Mouse (Mus musculus) heart, embryonic 15.5 days (tissue): ENCODE measurements around the gene Des. TPM values are rescaled to one million over a fixed set of nuclear protein-coding genes. Genes with fewer than 3 reads are reported as not detected.

ENCODE experiments used
- ATAC-seq: fragments of 200-750 bp; cut with Nextera tagmentation; replicated peaks from 2 replicates; pipeline ENCODE4 v1.8.0; 2017; ENCODE audit warnings: low read depth, moderate TSS enrichment; ENCODE audit not compliant: insufficient number of reproducible peaks, insufficient read depth, low FRiP score
- H3K27ac ChIP-seq: fragments of 300-500 bp; sonication (generic); 2 replicates; pipeline ENCODE4 v1.5.1; 2015; ENCODE audit warnings: mild to moderate bottlenecking, inconsistent platforms
- H3K27me3 ChIP-seq: fragments of 300-500 bp; sonication (generic); 2 replicates; pipeline ENCODE4 v1.6.1; 2015; ENCODE audit warnings: inconsistent platforms
- H3K36me3 ChIP-seq: fragments of 300-500 bp; sonication (generic); 2 replicates; pipeline ENCODE4 v1.6.1; 2015; ENCODE audit warnings: mild to moderate bottlenecking, inconsistent platforms
- H3K4me1 ChIP-seq: fragments of 300-500 bp; sonication (generic); replicated peaks from 2 replicates; pipeline ENCODE4 v1.6.1; 2015; ENCODE audit warnings: inconsistent platforms
- H3K4me2 ChIP-seq: fragments of 300-500 bp; sonication (generic); 2 replicates; pipeline ENCODE4 v1.6.1; 2015; ENCODE audit warnings: inconsistent platforms, mild to moderate bottlenecking, moderate library complexity
- H3K4me3 ChIP-seq: fragments of 300-500 bp; sonication (generic); 2 replicates; pipeline ENCODE4 v1.5.1; 2015; ENCODE audit warnings: mild to moderate bottlenecking, inconsistent platforms
- H3K9ac ChIP-seq: fragments of 300-500 bp; sonication (generic); 2 replicates; pipeline ENCODE4 v1.6.1; 2015; ENCODE audit warnings: mild to moderate bottlenecking, inconsistent platforms
- H3K9me3 ChIP-seq: fragments of 300-500 bp; sonication (generic); replicated peaks from 2 replicates; pipeline ENCODE4 v1.6.1; 2016; ENCODE audit warnings: inconsistent platforms
- WGBS: fragments of 180-500 bp; shearing (Covaris S2); methylation state at CpG from one replicate; pipeline ENCODE4 v1.1.7; 2015; ENCODE audit warnings: mixed read lengths; 5-methylcytosine and 5-hydroxymethylcytosine counted together
- polyA plus RNA-seq: library from polyadenylated mRNA; unstranded; fragments of >200 nt; fragmentation: Nextera tagmentation; extraction: Ambion mirVana; gene quantifications from 2 replicates; pipeline ENCODE4 v1.2.1, GENCODE M21; 2015

Gene Des
- polyA plus RNA-seq, 1 experiment from 2014 or later, result 419 TPM

DNA sequence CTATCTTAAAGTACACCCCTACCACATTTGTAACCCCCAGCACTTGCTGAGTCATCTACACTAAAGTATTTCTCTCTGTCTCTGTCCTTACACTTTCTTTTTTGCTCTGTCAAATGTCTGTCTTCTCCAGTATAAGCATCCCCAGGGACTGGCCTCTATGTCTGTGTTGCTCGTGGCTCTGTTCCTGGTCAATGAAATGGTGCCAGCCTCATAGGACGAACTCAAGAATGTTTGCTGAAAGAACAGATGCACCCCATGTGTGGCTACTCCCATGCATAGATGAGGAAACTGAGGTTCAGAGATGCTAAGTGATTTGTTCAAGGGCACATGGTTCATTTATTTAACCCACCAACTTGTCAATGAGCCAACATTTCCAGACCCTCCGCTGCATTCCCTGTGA lies 12.3 kb downstream of the Des start:
- Histone ChIP-seq H3K36me3 (no peaks in the 10 kb centered on the region; the same call in 1 of the 2 replicates), H3K4me3 (no peak overlapping the region), H3K9ac (no peak overlapping the region), H3K9me3 (no peaks in the 10 kb centered on the region), H3K27me3 (peaks cover 17% of the 10 kb centered on the region), H3K27ac (no peak overlapping the region), H3K4me2 (no peak overlapping the region), H3K4me1 (peaks cover 44% of the 10 kb centered on the region)
- 81% methylated on average over 3 of the region's 3 CpGs for whole genome bisulfite sequencing
- no peak for ATAC-seq

DNA sequence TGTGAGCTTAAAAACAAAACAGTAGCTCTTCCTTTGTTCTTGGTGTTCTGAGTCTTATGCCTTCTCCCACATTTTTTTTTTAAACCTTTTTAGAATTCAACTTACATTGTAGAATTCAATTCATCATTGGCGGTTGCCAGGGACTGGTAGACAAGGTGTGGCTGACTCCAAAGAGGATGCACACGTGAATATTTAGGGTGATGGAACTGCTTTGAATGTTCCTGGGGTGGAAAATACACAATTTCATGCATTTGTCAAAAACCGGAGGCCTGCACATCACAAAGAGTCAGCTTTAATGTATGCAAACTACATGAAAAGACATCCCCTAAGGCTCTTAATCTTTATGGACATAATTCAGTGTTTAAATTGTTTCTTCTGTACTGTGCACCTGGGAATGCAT lies 13.1 kb downstream of the Des start:
- H3K4me3 ChIP-seq, result no peak overlapping the region
- H3K27ac ChIP-seq, result no peak overlapping the region
- ATAC-seq, result no peak
- no peaks in the 10 kb centered on the region for H3K9me3 ChIP-seq
- no peaks in the 10 kb centered on the region for H3K36me3 ChIP-seq
- WGBS, result 84% methylated on average over 3 of the region's 3 CpGs
- H3K27me3 ChIP-seq, result peaks cover 17% of the 10 kb centered on the region
- H3K4me2 ChIP-seq, result no peak overlapping the region
- H3K9ac ChIP-seq, result no peak overlapping the region
- H3K4me1 ChIP-seq, result peaks cover 46% of the 10 kb centered on the region

GRCm38 (mm10) chr1:75374950-75375936 lies 15.1 kb downstream of the Des start, which contains the start of gene Speg:
Gene Speg, plus strand, starts transcription at chr1:75375297.
- H3K4me2 ChIP-seq, result peak within 1 kb of the TSS; percentile 83
- WGBS, result 8% methylated on average over 57 of the region's 57 CpGs
- H3K9ac ChIP-seq, result peak within 1 kb of the TSS; percentile 80
- no peaks in the 10 kb centered on the region for H3K9me3 ChIP-seq
- peak within 1 kb of the TSS; percentile 91 for H3K27ac ChIP-seq
- peaks cover 23% of the 10 kb centered on the region for H3K27me3 ChIP-seq
- no peaks in the 10 kb centered on the region for H3K36me3 ChIP-seq
- peak; percentile 46; the same call in 1 of the 2 replicates for ATAC-seq
- H3K4me1 ChIP-seq, result peaks cover 52% of the 10 kb centered on the region
- H3K4me3 ChIP-seq, result peak within 1 kb of the TSS; percentile 55

GRCm38 (mm10) chr1:75379196-75379595 lies 19.1 kb downstream of the Des start:
- Histone ChIP-seq H3K4me3 (no peak overlapping the region), H3K36me3 (peaks cover 5% of the 10 kb centered on the region; the same call in 1 of the 2 replicates), H3K27me3 (peaks cover 31% of the 10 kb centered on the region), H3K9me3 (no peaks in the 10 kb centered on the region), H3K27ac (peak overlapping the region; percentile 88), H3K9ac (no peak overlapping the region), H3K4me2 (no peak overlapping the region), H3K4me1 (peaks cover 78% of the 10 kb centered on the region)
- 59% methylated on average over 2 of the region's 2 CpGs for WGBS
- ATAC-seq, result no peak

GRCm38 (mm10) chr1:75379931-75380330 lies 19.8 kb downstream of the Des start:
- no peaks in the 10 kb centered on the region for H3K9me3 ChIP-seq
- 0 out of 2 replicates have a peak overlapping the region, but pooled peaks have one; percentile 4 for H3K4me2 ChIP-seq
- no peak overlapping the region for H3K9ac ChIP-seq
- H3K4me3 ChIP-seq, result no peak overlapping the region
- peak overlapping the region; percentile 88 for H3K27ac ChIP-seq
- peaks cover 31% of the 10 kb centered on the region for H3K27me3 ChIP-seq
- peaks cover 5% of the 10 kb centered on the region; the same call in 1 of the 2 replicates for H3K36me3 ChIP-seq
- 55% methylated on average over 8 of the region's 8 CpGs for WGBS
- ATAC-seq, result no peak
- H3K4me1 ChIP-seq, result peaks cover 78% of the 10 kb centered on the region

DNA sequence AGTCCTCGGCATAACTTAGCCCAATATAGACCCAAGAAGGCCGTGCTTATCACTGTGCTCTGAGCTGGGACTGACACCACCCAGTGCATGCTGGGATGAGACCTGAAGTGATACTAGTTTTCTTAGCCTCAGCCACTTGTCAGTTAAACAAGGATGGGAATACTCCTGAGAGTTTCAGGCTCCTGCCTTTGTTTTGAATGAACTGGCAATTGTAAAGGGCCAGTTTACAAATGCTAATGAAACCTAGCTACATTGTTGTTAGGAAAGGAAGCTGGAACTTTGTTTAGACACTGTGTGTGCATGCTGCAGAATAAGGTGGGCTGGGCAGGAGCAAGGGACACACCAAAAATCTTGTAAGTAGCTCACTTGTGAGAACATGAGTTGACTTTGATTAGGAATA lies 20.8 kb downstream of the Des start:
- peaks cover 5% of the 10 kb centered on the region; the same call in 1 of the 2 replicates for H3K36me3 ChIP-seq
- H3K4me2 ChIP-seq, result peak overlapping the region; percentile 91
- 13% methylated on average over 2 of the region's 2 CpGs for WGBS
- no peak overlapping the region; the same call in 1 of the 2 replicates for H3K4me3 ChIP-seq
- H3K9ac ChIP-seq, result no peak overlapping the region; the same call in 1 of the 2 replicates
- H3K9me3 ChIP-seq, result no peaks in the 10 kb centered on the region
- peak overlapping the region; percentile 88 for H3K27ac ChIP-seq
- H3K27me3 ChIP-seq, result peaks cover 23% of the 10 kb centered on the region; the same call in 1 of the 2 replicates
- peaks cover 78% of the 10 kb centered on the region for H3K4me1 ChIP-seq
- ATAC-seq, result no peak

DNA sequence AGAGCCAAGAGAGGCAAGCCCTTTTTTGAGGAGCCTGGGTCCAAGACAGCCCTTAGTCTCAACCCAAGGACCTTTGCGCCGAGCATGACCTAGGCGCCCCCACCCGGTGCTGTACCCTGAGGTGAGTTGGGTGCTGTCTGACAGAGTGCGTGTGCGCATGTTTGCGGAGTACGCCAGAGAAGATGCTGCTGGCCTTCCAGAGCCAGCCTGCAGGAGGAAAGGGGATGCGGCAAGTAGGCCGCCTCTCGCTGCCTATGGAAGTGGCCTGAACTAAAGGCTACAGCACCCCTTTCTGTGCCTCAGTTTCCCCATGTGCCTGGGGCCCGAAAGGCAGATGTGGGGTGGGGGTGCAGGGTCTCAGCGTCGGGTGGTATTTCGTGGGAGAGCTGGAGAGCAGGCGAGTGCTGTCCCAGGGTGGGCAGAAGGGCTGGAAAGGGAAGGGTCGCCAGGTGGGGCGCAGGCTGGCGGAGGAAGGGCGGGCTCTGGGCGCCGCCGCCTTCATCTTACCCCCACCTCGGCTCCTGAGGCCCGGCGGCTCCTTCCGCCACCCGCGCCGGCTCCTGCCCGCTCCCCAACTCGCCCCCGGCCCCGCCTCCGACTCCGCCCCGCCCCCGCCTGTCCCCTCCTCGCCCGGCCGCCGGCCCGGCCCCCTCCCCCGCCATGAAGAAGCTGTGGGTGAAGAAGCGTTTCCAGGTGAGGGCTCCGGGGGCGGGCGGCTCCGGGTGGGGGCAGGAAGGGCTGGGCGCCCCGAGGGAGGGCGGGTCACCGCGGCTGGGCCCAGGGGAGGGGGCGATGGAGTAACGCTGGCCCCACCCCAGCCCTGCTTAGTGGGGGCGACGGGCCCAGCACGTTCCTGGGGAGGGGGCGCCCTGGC lies 21.6 kb downstream of the Des start:
- peaks cover 5% of the 10 kb centered on the region; the same call in 1 of the 2 replicates for H3K36me3 ChIP-seq
- peak; percentile 66 for ATAC-seq
- no peaks in the 10 kb centered on the region for H3K9me3 ChIP-seq
- H3K27me3 ChIP-seq, result peaks cover 20% of the 10 kb centered on the region
- H3K4me1 ChIP-seq, result peaks cover 81% of the 10 kb centered on the region
- peak overlapping the region; percentile 88 for H3K27ac ChIP-seq
- WGBS, result 4% methylated on average over 48 of the region's 60 CpGs
- H3K9ac ChIP-seq, result peak overlapping the region; percentile 81
- H3K4me3 ChIP-seq, result peak overlapping the region; percentile 74
- H3K4me2 ChIP-seq, result peak overlapping the region; percentile 91

DNA sequence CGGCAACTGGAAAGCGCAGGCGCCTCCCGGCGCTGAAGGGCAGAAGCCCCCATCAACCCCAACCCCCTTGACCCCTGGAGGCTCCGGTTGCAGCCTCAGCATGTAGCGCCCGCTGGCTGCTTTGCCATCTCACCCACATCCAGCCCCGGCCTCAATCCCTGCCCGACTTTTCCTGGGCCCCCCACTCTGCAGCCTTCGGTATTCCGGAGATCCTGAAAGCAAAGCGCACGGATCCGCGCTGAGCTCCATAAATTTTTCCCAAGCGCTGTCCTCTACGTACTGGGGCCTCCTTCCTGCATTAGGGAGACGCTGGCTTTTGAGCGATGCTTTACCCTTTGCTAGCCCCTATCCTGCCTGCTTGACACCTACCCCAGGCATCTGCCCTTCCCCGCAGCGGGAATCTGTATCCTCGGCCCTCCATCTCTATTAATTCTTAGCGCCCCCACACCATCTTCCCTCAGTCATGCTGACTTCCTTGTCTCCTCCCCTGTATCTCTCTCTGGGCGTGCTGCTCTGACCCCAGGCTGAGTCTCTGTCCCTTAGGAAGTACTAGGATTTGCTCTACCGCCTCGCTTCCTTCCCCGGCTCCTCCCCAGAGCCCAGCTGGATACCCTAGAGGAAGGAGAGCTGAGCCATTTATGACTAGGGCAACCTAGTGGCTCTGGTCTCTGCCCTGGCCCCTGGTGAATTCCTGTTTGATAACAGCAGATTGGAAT lies 22.4 kb downstream of the Des start:
- ATAC-seq, result 0 out of 2 replicates have a peak, but pooled peaks have one; percentile 0
- 3% methylated on average over 28 of the region's 28 CpGs for WGBS
- Histone ChIP-seq H3K9ac (peak overlapping the region; percentile 81), H3K27ac (peak overlapping the region; percentile 88), H3K9me3 (no peaks in the 10 kb centered on the region), H3K36me3 (peaks cover 5% of the 10 kb centered on the region; the same call in 1 of the 2 replicates), H3K4me2 (peak overlapping the region; percentile 91), H3K4me3 (peak overlapping the region; percentile 74), H3K4me1 (peaks cover 85% of the 10 kb centered on the region), H3K27me3 (peaks cover 23% of the 10 kb centered on the region)

DNA sequence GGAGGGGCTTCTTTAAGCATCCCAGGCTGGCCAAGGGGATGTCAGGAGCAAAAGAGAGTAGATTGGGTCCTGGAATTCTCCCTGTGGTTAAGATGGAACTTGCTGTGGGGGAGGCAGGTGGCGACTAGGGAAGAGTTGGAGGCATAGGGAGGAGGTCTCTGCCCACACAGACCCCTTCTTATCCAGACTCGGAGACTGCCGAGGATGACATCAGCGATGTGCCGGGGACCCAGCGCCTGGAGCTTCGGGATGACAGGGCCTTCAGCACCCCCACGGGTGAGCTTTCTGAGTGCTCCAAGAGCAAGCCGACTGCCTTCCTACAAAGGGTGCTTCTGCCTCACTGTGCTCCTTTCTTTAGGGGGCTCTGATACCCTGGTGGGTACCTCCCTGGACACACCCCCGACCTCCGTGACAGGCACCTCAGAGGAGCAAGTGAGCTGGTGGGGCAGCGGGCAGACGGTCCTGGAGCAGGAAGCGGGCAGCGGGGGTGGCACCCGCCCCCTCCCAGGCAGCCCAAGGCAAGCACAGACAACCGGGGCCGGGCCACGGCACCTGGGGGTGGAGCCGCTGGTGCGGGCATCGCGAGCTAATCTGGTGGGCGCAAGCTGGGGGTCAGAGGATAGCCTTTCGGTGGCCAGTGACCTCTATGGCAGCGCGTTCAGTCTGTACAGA lies 24.5 kb downstream of the Des start:
- Histone ChIP-seq H3K9me3 (no peaks in the 10 kb centered on the region), H3K4me3 (no peak overlapping the region), H3K4me2 (no peak overlapping the region), H3K27me3 (peaks cover 44% of the 10 kb centered on the region), H3K4me1 (peaks cover 91% of the 10 kb centered on the region), H3K36me3 (peaks cover 5% of the 10 kb centered on the region; the same call in 1 of the 2 replicates), H3K27ac (no peak overlapping the region), H3K9ac (no peak overlapping the region)
- WGBS, result 74% methylated on average over 27 of the region's 27 CpGs
- no peak for ATAC-seq

GRCm38 (mm10) chr1:75385142-75385730 lies 25.1 kb downstream of the Des start:
- Histone ChIP-seq H3K9ac (no peak overlapping the region), H3K27me3 (peaks cover 41% of the 10 kb centered on the region), H3K4me1 (peaks cover 85% of the 10 kb centered on the region), H3K36me3 (peaks cover 5% of the 10 kb centered on the region; the same call in 1 of the 2 replicates), H3K27ac (no peak overlapping the region), H3K9me3 (no peaks in the 10 kb centered on the region), H3K4me2 (peak overlapping the region; percentile 9; the same call in 1 of the 2 replicates), H3K4me3 (no peak overlapping the region)
- ATAC-seq, result no peak
- 59% methylated on average over 20 of the region's 20 CpGs for WGBS
